Mouse (Mus musculus) MEL (cell line): ENCODE results near the gene Ctcf. TPM values are rescaled to one million over a fixed set of nuclear protein-coding genes. Genes with fewer than 3 reads are reported as not detected.

Experiments
- DNase-seq: peaks from one replicate; pipeline ENCODE4 v3.0.0; 2011; ENCODE audit warnings: low read depth, low spot score
- H3K27ac ChIP-seq: 2 replicates; pipeline ENCODE4 v1.5.1; 2012; ENCODE audit warnings: low read depth, mild to moderate bottlenecking, control low read depth, low read length, moderate library complexity; ENCODE audit not compliant: control insufficient read depth
- H3K27me3 ChIP-seq, 2 experiments: fragments of 150-350 bp in 1 of 2; sonication (generic) in 1 of 2; 2 replicates each; pipeline ENCODE4 v1.6.1; 2012; ENCODE audit warnings: low read length in 2 of 2, mild to moderate bottlenecking in 2 of 2, improper control_type of control experiment in 1 of 2, moderate library complexity in 1 of 2; ENCODE audit not compliant: insufficient read depth in 2 of 2, control insufficient read depth in 1 of 2
- H3K36me3 ChIP-seq, 2 experiments: 2 replicates each; pipeline ENCODE4 v1.6.1; 2012 to 2014; ENCODE audit warnings: low read length in 2 of 2, improper control_type of control experiment in 1 of 2, inconsistent platforms in 1 of 2, mild to moderate bottlenecking in 1 of 2; ENCODE audit not compliant: insufficient read depth in 2 of 2, control insufficient read depth in 1 of 2
- H3K4me1 ChIP-seq, 2 experiments: fragments of 150-350 bp in 1 of 2; sonication (generic) in 1 of 2; 2 replicates each; pipeline ENCODE4 v1.6.1; 2012; ENCODE audit warnings: low read length in 2 of 2, improper control_type of control experiment in 1 of 2, mild to moderate bottlenecking in 1 of 2; ENCODE audit not compliant: insufficient read depth in 2 of 2, control insufficient read depth in 1 of 2
- H3K4me3 ChIP-seq, 2 experiments: fragments of 150-350 bp in 1 of 2; sonication (generic) in 1 of 2; 2 replicates each; pipeline ENCODE4 v1.5.1; 2012; ENCODE audit warnings: low read depth in 2 of 2, low read length in 2 of 2, mild to moderate bottlenecking in 2 of 2, moderate library complexity in 2 of 2, control low read depth in 1 of 2, improper control_type of control experiment in 1 of 2; ENCODE audit not compliant: control insufficient read depth in 1 of 2, insufficient read depth in 1 of 2
- H3K79me2 ChIP-seq: 2 replicates; pipeline ENCODE4 v1.6.1; 2012; ENCODE audit warnings: mild to moderate bottlenecking, low read length, moderate library complexity; ENCODE audit not compliant: control insufficient read depth, poor library complexity, insufficient read depth
- H3K9ac ChIP-seq: 2 replicates; pipeline ENCODE4 v1.6.1; 2012; ENCODE audit warnings: low read depth, mild to moderate bottlenecking, control low read depth, low read length, moderate library complexity; ENCODE audit not compliant: control insufficient read depth, poor library complexity, severe bottlenecking
- H3K9me3 ChIP-seq: fragments of 150-350 bp; sonication (generic); replicated peaks from 2 replicates; pipeline ENCODE4 v1.6.1; 2012; ENCODE audit warnings: mild to moderate bottlenecking, low read length, improper control_type of control experiment, moderate library complexity; ENCODE audit not compliant: insufficient read depth
- CHD2 ChIP-seq: IDR thresholded peaks from 2 replicates; pipeline ENCODE4 v1.6.1; 2011; ENCODE audit warnings: low read length, improper control_type of control experiment
- CTCF ChIP-seq, 3 experiments: IDR thresholded peaks in 2 of 3; conservative IDR thresholded peaks in 1 of 3; 2 replicates each; pipeline ENCODE4 v1.5.1; 2011 to 2012; ENCODE audit warnings: low read length in 3 of 3, low read depth in 2 of 3, mild to moderate bottlenecking in 2 of 3, improper control_type of control experiment in 1 of 3, inconsistent platforms in 1 of 3, mixed read lengths in 1 of 3, moderate library complexity in 1 of 3; ENCODE audit not compliant: control insufficient read depth in 1 of 3, insufficient read depth in 1 of 3, poor library complexity in 1 of 3, severe bottlenecking in 1 of 3
- EP300 ChIP-seq, 2 experiments: IDR thresholded peaks; 2 replicates each; pipeline ENCODE4 v1.6.1; 2011; ENCODE audit warnings: improper control_type of control experiment in 2 of 2, low read length in 2 of 2, low read depth in 1 of 2, mild to moderate bottlenecking in 1 of 2
- GABPA ChIP-seq: IDR thresholded peaks from 2 replicates; pipeline ENCODE4 v1.6.1; 2012; ENCODE audit warnings: low read depth, mild to moderate bottlenecking, inconsistent platforms, low read length, improper control_type of control experiment, moderate library complexity
- GATA1 ChIP-seq: IDR thresholded peaks from 2 replicates; pipeline ENCODE4 v1.6.1; 2011; ENCODE audit warnings: low read depth, low read length, improper control_type of control experiment
- HCFC1 ChIP-seq: IDR thresholded peaks from 2 replicates; pipeline ENCODE4 v1.6.1; 2012; ENCODE audit warnings: low read depth, mild to moderate bottlenecking, inconsistent platforms, low read length, improper control_type of control experiment, moderate library complexity
- MAFK ChIP-seq: IDR thresholded peaks from 2 replicates; pipeline ENCODE4 v1.6.1; 2011; ENCODE audit warnings: low read depth, mild to moderate bottlenecking, low read length, improper control_type of control experiment, borderline replicate concordance
- MEF2A ChIP-seq: IDR thresholded peaks from 2 replicates; pipeline ENCODE4 v1.6.1; 2014; ENCODE audit warnings: low read depth, mild to moderate bottlenecking, inconsistent platforms, low read length, improper control_type of control experiment; ENCODE audit not compliant: poor library complexity, insufficient replicate concordance, severe bottlenecking; ENCODE audit errors: extremely low read depth
- MYB ChIP-seq: IDR thresholded peaks from 2 replicates; pipeline ENCODE4 v1.6.1; 2011; ENCODE audit warnings: mild to moderate bottlenecking, low read depth, low read length, improper control_type of control experiment
- MYC ChIP-seq: IDR thresholded peaks from 2 replicates; pipeline ENCODE4 v1.6.1; 2011; ENCODE audit warnings: low read depth, mild to moderate bottlenecking, low read length, improper control_type of control experiment, moderate library complexity
- POLR2AphosphoS5 ChIP-seq: IDR thresholded peaks from 2 replicates; pipeline ENCODE4 v1.6.1; 2012; ENCODE audit warnings: low read depth, borderline replicate concordance, mild to moderate bottlenecking, inconsistent platforms, low read length, moderate library complexity, mixed read lengths
- RAD21 ChIP-seq: IDR thresholded peaks from 2 replicates; pipeline ENCODE4 v1.6.1; 2011; ENCODE audit warnings: mild to moderate bottlenecking, low read depth, low read length, improper control_type of control experiment
- RCOR1 ChIP-seq: IDR thresholded peaks from 2 replicates; pipeline ENCODE4 v1.6.1; 2012; ENCODE audit warnings: low read depth, mild to moderate bottlenecking, inconsistent platforms, low read length, improper control_type of control experiment
- SIN3A ChIP-seq: IDR thresholded peaks from 2 replicates; pipeline ENCODE4 v1.6.1; 2012; ENCODE audit warnings: low read length, improper control_type of control experiment, inconsistent platforms
- SMC3 ChIP-seq: IDR thresholded peaks from 2 replicates; pipeline ENCODE4 v1.6.1; 2011; ENCODE audit warnings: low read depth, low read length, improper control_type of control experiment
- TCF12 ChIP-seq: IDR thresholded peaks from 2 replicates; pipeline ENCODE4 v1.6.1; 2014; ENCODE audit warnings: low read depth, mild to moderate bottlenecking, inconsistent platforms, low read length, improper control_type of control experiment, moderate library complexity
- UBTF ChIP-seq: IDR thresholded peaks from 2 replicates; pipeline ENCODE4 v1.6.1; 2012; ENCODE audit warnings: low read depth, mild to moderate bottlenecking, inconsistent platforms, low read length, improper control_type of control experiment, moderate library complexity, borderline replicate concordance; ENCODE audit not compliant: insufficient read depth
- USF1 ChIP-seq: IDR thresholded peaks from 2 replicates; pipeline ENCODE4 v1.6.1; 2014; ENCODE audit warnings: low read depth, mild to moderate bottlenecking, inconsistent platforms, low read length, improper control_type of control experiment, moderate library complexity
- ZC3H11A ChIP-seq: IDR thresholded peaks from 2 replicates; pipeline ENCODE4 v1.6.1; 2012; ENCODE audit warnings: low read depth, mild to moderate bottlenecking, inconsistent platforms, low read length, improper control_type of control experiment
- ZKSCAN1 ChIP-seq: IDR thresholded peaks from 2 replicates; pipeline ENCODE4 v1.6.1; 2012; ENCODE audit warnings: low read depth, mild to moderate bottlenecking, inconsistent platforms, low read length, improper control_type of control experiment, moderate library complexity
- ZNF384 ChIP-seq: IDR thresholded peaks from 2 replicates; pipeline ENCODE4 v1.6.1; 2012; ENCODE audit warnings: low read depth, mild to moderate bottlenecking, inconsistent platforms, low read length, improper control_type of control experiment
- polyA plus RNA-seq, 2 experiments: library from polyadenylated mRNA; stranded (reverse) in 1 of 2; unstranded in 1 of 2; fragments of >175 nt in 1 of 2; fragments of >200 nt in 1 of 2; gene quantifications; 2 replicates each; pipeline versions ENCODE4 v1.2.1 to v1.2.4; 2012; ENCODE audit warnings: low replicate concordance in 2 of 2, low read depth in 1 of 2; ENCODE audit not compliant: insufficient read length in 2 of 2, insufficient read depth in 1 of 2, missing spikeins in 1 of 2
- total RNA-seq: library from RNA; depleted of rRNA; stranded (reverse); fragments of 300-350 nt; gene quantifications from 2 replicates; pipeline ENCODE4 v1.2.3, GENCODE M21; 2012

Ctcf gene
- total and polyA plus RNA-seq, 3 experiments: 40.7 to 670 (median 87.1) TPM

- TF ChIP-seq ZKSCAN1 (no peak), UBTF (no peak), ZC3H11A (no peak), EP300 (IDR thresholded peaks at IDR 0.05; ENCODE audit: low read depth in 1 of 2, low read length in 2 of 2) (peak; percentile 98 to 99), TCF12 (peak; percentile 98), MAFK (no peak), SMC3 (no peak), RCOR1 (peak; percentile 95), GATA1 (peak; percentile 96), CTCF (IDR thresholded peaks at IDR 0.05 in 2 of 3, conservative IDR thresholded peaks at IDR 0.05 in 1 of 3; ENCODE audit: control insufficient read depth in 1 of 3, insufficient read depth in 1 of 3, low read depth in 2 of 3, low read length in 3 of 3, poor library complexity in 1 of 3, severe bottlenecking in 1 of 3) (peak; percentile 27 to 51 (median 43); a peak in 5 of 6 replicates), CHD2 (no peak), RAD21 (no peak), MYB (peak; percentile 97), GABPA (no peak), POLR2AphosphoS5 (no peak; the same call in 1 of the 2 replicates), MEF2A (no peak), MYC (peak; percentile 71; the same call in 1 of the 2 replicates), HCFC1 (no peak)
- TF ChIP-seq, all 39 proteins: peak for 19
Measured at GRCm38 (mm10) chr8:105604804-105605381, 31.5 kb upstream of the Ctcf start, which contains the start of gene Ripor1 (continued).

GRCm38 (mm10) chr8:105605491-105606188, 30.7 kb upstream of the Ctcf start:
- TF ChIP-seq RCOR1 (no peak), EP300 (IDR thresholded peaks at IDR 0.05; ENCODE audit: low read depth in 1 of 2, low read length in 2 of 2) (no peak), USF1 (no peak), CHD2 (no peak), CTCF (IDR thresholded peaks at IDR 0.05 in 2 of 3, conservative IDR thresholded peaks at IDR 0.05 in 1 of 3; ENCODE audit: control insufficient read depth in 1 of 3, insufficient read depth in 1 of 3, low read depth in 2 of 3, low read length in 3 of 3, poor library complexity in 1 of 3, severe bottlenecking in 1 of 3) (no peak), MAFK (no peak), ZNF384 (no peak), SIN3A (no peak; the same call in none of the 2 replicates)
- DNase-seq: peak; percentile 57
- Histone ChIP-seq H3K27me3 (no peaks in the 10 kb centered on the region), H3K4me1 (peaks cover 19 to 50% of the 10 kb centered on the region in 2 experiments), H3K36me3 (peaks cover 2 to 47% of the 10 kb centered on the region in 2 experiments), H3K9ac (peak overlapping the region; percentile 92), H3K27ac (peak overlapping the region; percentile 94), H3K9me3 (no peaks in the 10 kb centered on the region), H3K4me3 (peak overlapping the region; percentile 81 to 96), H3K79me2 (peaks cover 48% of the 10 kb centered on the region)
